Mouse (Mus musculus) hindbrain, embryonic 11.5 days (tissue): Measurements from ENCODE around the gene Nrsn1. TPM values are rescaled to one million over a fixed set of nuclear protein-coding genes. Genes with fewer than 3 reads are reported as not detected.
A peak's percentile ranks its signal among the peaks of the same experiment; 100 is the strongest.
"Not testable (repeated sequence)": the region's sequence is repeated elsewhere in the genome, so short reads cannot be mapped to it uniquely, and the experiment has no call there.

Experiments used
- ATAC-seq: fragments of 200-750 bp; cut with Nextera tagmentation; 2 replicates; pipeline ENCODE4 v1.8.0; 2017; ENCODE audit warnings: mild to moderate bottlenecking, moderate TSS enrichment, moderate library complexity; ENCODE audit not compliant: low FRiP score
- DNase-seq: peaks from one replicate; pipeline ENCODE4 v3.0.0-alpha.2; 2015; ENCODE audit warnings: low spot score
- H3K27ac ChIP-seq: fragments of 300-500 bp; sonication (generic); 2 replicates; pipeline ENCODE4 v1.5.1; 2014; ENCODE audit warnings: mild to moderate bottlenecking, low read depth, low read length
- H3K27me3 ChIP-seq: fragments of 300-500 bp; sonication (generic); 2 replicates; pipeline ENCODE4 v1.6.1; 2014; ENCODE audit warnings: mild to moderate bottlenecking, low read length, moderate library complexity, mixed read lengths; ENCODE audit not compliant: control insufficient read depth, insufficient read depth
- H3K36me3 ChIP-seq: fragments of 300-500 bp; sonication (generic); 2 replicates; pipeline ENCODE4 v1.6.1; 2014; ENCODE audit warnings: mild to moderate bottlenecking, low read length, moderate library complexity, mixed read lengths; ENCODE audit not compliant: control insufficient read depth, insufficient read depth
- H3K4me1 ChIP-seq: fragments of 300-500 bp; sonication (generic); replicated peaks from 2 replicates; pipeline ENCODE4 v1.6.1; 2014; ENCODE audit warnings: low read length, mixed read lengths; ENCODE audit not compliant: control insufficient read depth, insufficient read depth
- H3K4me2 ChIP-seq: fragments of 300-500 bp; sonication (generic); replicated peaks from 2 replicates; pipeline ENCODE4 v1.6.1; 2014; ENCODE audit warnings: mild to moderate bottlenecking, low read depth, low read length
- H3K4me3 ChIP-seq: fragments of 300-500 bp; sonication (generic); 2 replicates; pipeline ENCODE4 v1.5.1; 2014; ENCODE audit warnings: low read depth, low read length
- H3K9ac ChIP-seq: fragments of 300-500 bp; sonication (generic); 2 replicates; pipeline ENCODE4 v1.6.1; 2014; ENCODE audit warnings: low read depth, low read length
- H3K9me3 ChIP-seq: fragments of 300-500 bp; sonication (generic); 2 replicates; pipeline ENCODE4 v1.6.1; 2016; ENCODE audit warnings: low read length; ENCODE audit not compliant: control insufficient read depth
- WGBS: fragments of 180-500 bp; shearing (Covaris S2); extraction: QIAGEN DNeasy Blood & Tissue Kit; methylation state at CpG from one replicate; pipeline ENCODE4 v1.1.7; 2014; 5-methylcytosine and 5-hydroxymethylcytosine counted together
- polyA plus RNA-seq: library from polyadenylated mRNA; unstranded; fragments of >200 nt; fragmentation: Nextera tagmentation; extraction: Ambion mirVana; gene quantifications from 2 replicates; pipeline ENCODE4 v1.2.1, GENCODE M21; 2014

Gene Nrsn1
- 12.2 and 15.1 TPM in 2 replicates for polyA plus RNA-seq

- H3K27ac ChIP-seq: not testable (repeated sequence)
Measured at GRCm38 (mm10) chr13:25270402-25270801, at the start of gene Nrsn1. Gene Nrsn1, minus strand, starts transcription at chr13:25270502.

GRCm38 (mm10) chr13:25312059-25312458 is 41.8 kb upstream of the Nrsn1 start:
- Histone ChIP-seq H3K4me3 (no peak overlapping the region), H3K4me1 (no peaks in the 10 kb centered on the region), H3K27me3 (no peaks in the 10 kb centered on the region), H3K27ac (no peak overlapping the region), H3K9me3 (no peaks in the 10 kb centered on the region), H3K9ac (no peak overlapping the region), H3K4me2 (no peak overlapping the region), H3K36me3 (no peaks in the 10 kb centered on the region)
- DNase-seq (no peak), ATAC-seq (no peak)
- WGBS: 91% methylated on average over 2 of the region's 2 CpGs

More at GRCm38 (mm10) chr13:25270402-25270801, at the start of gene Nrsn1:
- not testable (repeated sequence) for H3K36me3 ChIP-seq, H3K27me3 ChIP-seq, H3K9me3 ChIP-seq, ATAC-seq, DNase-seq, H3K4me1 ChIP-seq
- peak within 1 kb of the TSS; percentile 46 for H3K4me2 ChIP-seq
- H3K4me3 ChIP-seq: peak within 1 kb of the TSS; percentile 32
- 56% methylated on average over 2 of the region's 2 CpGs for WGBS
- 0 out of 2 replicates have a peak within 1 kb of the TSS, but pooled peaks have one; percentile 19 for H3K9ac ChIP-seq

- DNase-seq (no peak), ATAC-seq (no peak)
- Histone ChIP-seq H3K9me3 (no peaks in the 10 kb centered on the region), H3K27me3 (no peaks in the 10 kb centered on the region), H3K9ac (no peak overlapping the region), H3K4me3 (no peak overlapping the region), H3K36me3 (no peaks in the 10 kb centered on the region), H3K4me1 (no peaks in the 10 kb centered on the region), H3K27ac (no peak overlapping the region), H3K4me2 (no peak overlapping the region)
Measured at GRCm38 (mm10) chr13:25310068-25310467, 39.8 kb upstream of the Nrsn1 start.

GRCm38 (mm10) chr13:25288736-25289135 is 18.4 kb upstream of the Nrsn1 start:
- H3K9me3 ChIP-seq: no peaks in the 10 kb centered on the region
- H3K4me3 ChIP-seq: no peak overlapping the region
- no peaks in the 10 kb centered on the region for H3K36me3 ChIP-seq
- no peak overlapping the region for H3K9ac ChIP-seq
- no peaks in the 10 kb centered on the region for H3K4me1 ChIP-seq
- ATAC-seq (no peak), DNase-seq (no peak)
- no peaks in the 10 kb centered on the region for H3K27me3 ChIP-seq
- WGBS: 94% methylated on average over 1 of the region's 1 CpGs
- H3K4me2 ChIP-seq: no peak overlapping the region
- no peak overlapping the region for H3K27ac ChIP-seq

DNA sequence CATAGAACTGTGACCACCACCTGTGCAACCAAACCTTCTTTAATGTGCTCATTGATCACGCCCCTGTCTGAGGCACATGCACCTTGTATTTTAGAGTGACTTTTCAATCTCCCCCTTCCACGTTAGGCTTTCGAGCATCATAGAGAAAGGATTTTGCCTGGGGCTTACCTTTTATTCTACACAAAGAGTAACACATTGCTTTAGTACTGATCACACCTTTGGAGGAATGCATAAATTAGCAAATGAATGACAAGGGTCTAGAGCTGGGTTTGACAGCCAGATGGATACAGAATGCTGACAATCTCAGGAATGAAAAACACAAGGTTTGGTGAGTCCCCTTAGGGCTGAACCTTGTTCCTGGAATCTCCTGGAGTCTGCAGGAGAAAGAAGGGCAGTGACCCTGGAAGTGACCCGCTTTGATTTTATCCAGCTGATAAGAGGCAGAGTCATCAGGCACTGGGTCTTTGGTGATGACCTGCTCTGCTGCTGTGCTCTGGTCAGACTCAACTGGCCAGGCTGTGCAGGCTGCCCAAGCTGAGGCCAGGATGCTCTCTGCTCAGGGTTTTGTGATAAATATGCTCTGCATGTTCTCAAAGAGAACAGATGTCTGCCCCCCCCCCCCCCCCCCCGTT is 4.7 kb upstream of the Nrsn1 start:
- Histone ChIP-seq H3K4me2 (no peak overlapping the region), H3K27me3 (no peaks in the 10 kb centered on the region), H3K36me3 (no peaks in the 10 kb centered on the region), H3K4me3 (no peak overlapping the region), H3K9me3 (no peaks in the 10 kb centered on the region), H3K27ac (no peak overlapping the region), H3K4me1 (no peaks in the 10 kb centered on the region), H3K9ac (no peak overlapping the region)
- DNase-seq: no peak
- 64% methylated on average over 5 of the region's 5 CpGs for WGBS
- ATAC-seq: no peak

DNA sequence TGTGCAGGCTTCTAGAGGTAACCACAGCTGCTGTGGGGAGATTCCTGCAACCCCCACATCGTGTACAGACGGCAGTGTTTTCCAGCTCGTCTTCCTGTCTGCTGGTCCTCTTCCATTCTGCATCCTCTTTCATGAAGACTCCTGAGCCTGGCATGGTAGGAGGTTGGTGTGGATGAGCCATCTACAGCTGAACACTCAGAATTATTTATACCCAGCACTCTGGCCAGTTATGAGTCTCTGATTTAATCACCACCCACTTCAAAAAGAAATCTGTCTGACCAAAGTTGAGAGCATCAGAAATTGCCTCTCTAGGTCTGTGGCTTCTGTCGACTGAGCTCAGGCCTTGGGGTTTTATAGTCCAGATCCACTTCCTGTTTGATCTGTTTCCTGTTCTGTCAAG is 1.9 kb upstream of the Nrsn1 start:
- Histone ChIP-seq H3K4me1 (no peaks in the 10 kb centered on the region), H3K36me3 (no peaks in the 10 kb centered on the region), H3K9ac (no peak overlapping the region), H3K27ac (no peak overlapping the region), H3K9me3 (no peaks in the 10 kb centered on the region), H3K27me3 (no peaks in the 10 kb centered on the region), H3K4me2 (no peak overlapping the region), H3K4me3 (no peak overlapping the region)
- 83% methylated on average over 4 of the region's 4 CpGs for WGBS
- no peak for ATAC-seq
- no peak for DNase-seq

DNA sequence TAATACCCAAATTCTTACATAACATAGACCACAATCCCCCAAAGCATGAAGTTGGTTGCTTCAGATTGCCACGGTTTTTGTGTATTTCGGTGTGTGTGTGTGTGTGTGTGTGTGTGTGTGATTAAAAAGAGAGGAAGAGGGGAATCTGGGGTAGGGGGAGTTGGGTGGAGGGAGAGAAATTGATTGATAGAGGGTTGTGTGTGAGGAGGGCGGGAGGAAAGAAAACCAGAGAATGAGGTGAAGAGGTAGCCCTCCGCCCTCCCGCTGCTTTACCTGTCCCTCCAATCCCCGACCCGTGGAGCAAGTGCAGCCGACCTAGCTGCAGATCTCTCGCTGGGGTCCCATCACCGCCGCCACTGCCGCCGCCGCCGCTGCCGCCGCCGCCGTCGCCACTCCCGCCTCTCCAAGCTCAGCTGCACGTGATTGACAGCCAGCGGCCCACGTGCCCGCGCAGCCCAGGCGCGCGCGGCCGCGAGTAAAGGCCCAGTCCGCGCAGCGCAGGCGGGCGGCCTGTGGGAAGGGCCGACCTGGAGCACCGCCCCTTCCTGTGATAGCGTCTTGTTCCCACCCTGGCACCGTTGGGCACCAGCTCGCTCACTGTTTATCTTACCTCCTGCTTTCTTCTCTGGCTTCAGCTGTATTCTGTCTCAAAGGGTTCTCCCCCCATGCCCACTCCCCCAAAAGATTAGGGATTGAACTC is 583 bp downstream of the Nrsn1 start:
- H3K4me2 ChIP-seq: peak overlapping the region; percentile 46
- peak overlapping the region; percentile 32 for H3K4me3 ChIP-seq
- peak; percentile 97 for ATAC-seq
- H3K9ac ChIP-seq: 0 out of 2 replicates have a peak overlapping the region, but pooled peaks have one; percentile 19
- no peaks in the 10 kb centered on the region for H3K4me1 ChIP-seq
- H3K36me3 ChIP-seq: no peaks in the 10 kb centered on the region
- H3K9me3 ChIP-seq: no peaks in the 10 kb centered on the region
- WGBS: 2% methylated on average over 28 of the region's 42 CpGs
- no peak overlapping the region for H3K27ac ChIP-seq
- no peaks in the 10 kb centered on the region for H3K27me3 ChIP-seq
- DNase-seq: peak; percentile 92

- H3K4me2 ChIP-seq: no peak overlapping the region; the same call in 1 of the 2 replicates
- H3K4me1 ChIP-seq: no peaks in the 10 kb centered on the region
- no peaks in the 10 kb centered on the region for H3K9me3 ChIP-seq
- ATAC-seq (peak; percentile 29; the same call in 1 of the 2 replicates), DNase-seq (peak; percentile 83)
- no peak overlapping the region for H3K9ac ChIP-seq
- no peak overlapping the region for H3K27ac ChIP-seq
- no peaks in the 10 kb centered on the region for H3K27me3 ChIP-seq
- 9% methylated on average over 2 of the region's 2 CpGs for WGBS
- no peaks in the 10 kb centered on the region for H3K36me3 ChIP-seq
- H3K4me3 ChIP-seq: 0 out of 2 replicates have a peak overlapping the region, but pooled peaks have one; percentile 32
Measured at GRCm38 (mm10) chr13:25269039-25269438, 1.3 kb downstream of the Nrsn1 start.

- 82% methylated on average over 4 of the region's 4 CpGs for WGBS
- no peak overlapping the region for H3K27ac ChIP-seq
- H3K9ac ChIP-seq: no peak overlapping the region
- no peak overlapping the region for H3K4me2 ChIP-seq
- no peaks in the 10 kb centered on the region for H3K36me3 ChIP-seq
- H3K4me3 ChIP-seq: no peak overlapping the region
- H3K9me3 ChIP-seq: no peaks in the 10 kb centered on the region
- H3K27me3 ChIP-seq: no peaks in the 10 kb centered on the region
- DNase-seq: no peak
- no peaks in the 10 kb centered on the region for H3K4me1 ChIP-seq
- ATAC-seq: no peak
Measured at GRCm38 (mm10) chr13:25262748-25263147, 7.6 kb downstream of the Nrsn1 start.
